Mouse (Mus musculus): ENCODE results near the gene Ociad1.

The Ociad1 gene

GRCm38 (mm10) chr5:73292502-73293457, at the start of gene Ociad1:
Gene Ociad1 (plus strand): TSS chr5:73292784.
- DNase-seq: peak; percentile 98

DNA sequence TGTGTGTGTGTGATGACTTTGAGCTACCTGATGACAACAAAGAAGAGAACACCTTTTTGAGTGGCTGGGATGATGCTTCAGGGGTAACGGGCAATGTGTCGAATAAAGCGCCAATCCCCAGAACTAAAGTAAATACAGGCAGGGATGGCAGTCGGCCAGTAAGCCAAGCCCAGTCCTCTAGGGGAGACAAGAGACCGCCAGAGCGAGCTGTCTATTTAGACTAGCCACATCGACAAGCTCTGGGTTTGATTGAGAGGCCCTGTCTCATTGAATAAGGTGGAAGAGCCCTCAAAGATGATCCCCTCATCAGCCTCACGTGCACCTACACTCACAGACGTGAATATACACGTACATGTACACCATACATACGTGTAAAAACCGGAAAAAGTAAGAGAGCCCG, 48.2 kb upstream of the Ociad1 start:
- peak; percentile 69 for DNase-seq

- no peak for DNase-seq
These were observed 46.2 kb upstream of the Ociad1 start for GRCm38 (mm10) chr5:73246414-73246813.

DNA sequence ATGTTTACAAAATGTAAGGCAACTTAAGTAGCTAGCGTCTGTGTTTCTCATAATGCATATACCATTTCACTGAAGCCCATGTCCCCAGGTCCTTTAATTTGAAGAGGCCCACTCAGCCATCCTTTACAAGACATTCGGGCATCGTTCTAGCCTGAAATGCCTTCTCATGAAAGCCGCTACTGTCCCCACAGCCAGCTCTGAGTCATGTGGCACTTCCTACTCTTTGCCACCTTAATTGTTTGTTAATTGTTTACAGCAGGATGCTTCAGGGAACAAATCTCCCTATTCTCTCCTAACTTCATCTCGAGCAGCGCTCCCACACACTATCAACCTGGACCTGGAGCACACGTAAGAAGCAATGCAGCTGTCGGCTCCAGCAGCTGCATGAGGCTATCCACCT, 44.4 kb upstream of the Ociad1 start:
- DNase-seq: no peak

DNA sequence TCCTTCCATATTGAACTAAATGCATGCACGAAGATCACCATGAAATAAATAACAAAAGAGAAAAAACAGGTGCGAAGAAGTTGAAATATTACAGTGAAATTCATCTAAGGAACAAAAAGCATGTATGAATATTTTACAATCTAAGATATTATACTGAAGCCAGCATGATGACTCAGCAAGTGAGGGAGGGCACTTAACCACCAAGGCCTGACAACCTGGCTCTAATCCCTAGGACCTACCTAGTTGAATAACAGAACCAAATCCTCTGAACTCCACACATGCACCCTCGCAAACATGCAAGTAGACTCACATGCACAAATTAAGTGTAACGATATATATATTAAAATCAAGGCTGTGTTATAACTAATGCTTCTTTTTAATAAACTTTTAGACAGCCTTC, 43.2 kb upstream of the Ociad1 start:
- DNase-seq: no peak

DNA sequence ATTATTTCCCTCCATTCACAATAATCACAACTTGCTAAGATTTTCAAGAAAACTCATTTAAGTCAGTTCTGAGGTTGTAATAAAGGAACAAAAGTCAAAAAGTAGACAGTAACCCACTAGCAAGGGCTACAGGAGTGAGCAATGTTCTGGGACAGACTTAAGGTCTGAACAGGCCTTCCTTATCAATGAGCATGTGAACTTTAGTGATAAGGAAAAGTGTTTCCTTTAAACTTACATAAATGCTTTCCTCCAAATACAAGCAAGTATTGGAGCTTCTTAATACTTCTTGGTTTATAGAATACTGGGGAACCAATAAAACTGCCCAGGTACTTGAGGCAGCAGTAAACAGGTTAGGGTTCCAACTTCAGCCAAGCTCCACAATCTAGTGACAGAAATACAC, 39.8 kb upstream of the Ociad1 start:
- DNase-seq: no peak

DNA sequence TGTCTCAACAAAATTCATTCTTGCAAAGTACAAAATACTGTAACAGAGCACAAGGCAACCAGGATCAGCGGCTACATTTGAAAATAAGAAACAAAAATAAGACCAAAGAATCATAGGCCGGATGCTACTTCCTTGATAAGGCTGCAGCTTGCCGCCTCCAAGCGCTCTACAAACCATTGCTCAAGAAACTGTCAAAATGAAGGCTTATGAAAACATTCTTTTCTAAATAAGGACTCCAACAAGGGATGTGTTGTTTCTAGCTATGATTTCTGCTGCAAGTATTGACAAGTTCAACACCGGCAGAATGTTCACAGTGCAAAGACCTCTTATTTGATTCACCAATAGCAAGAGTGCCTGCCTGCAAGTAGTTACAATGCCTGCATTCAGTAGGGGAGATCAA, 37.9 kb upstream of the Ociad1 start:
- DNase-seq: peak; percentile 35

DNA sequence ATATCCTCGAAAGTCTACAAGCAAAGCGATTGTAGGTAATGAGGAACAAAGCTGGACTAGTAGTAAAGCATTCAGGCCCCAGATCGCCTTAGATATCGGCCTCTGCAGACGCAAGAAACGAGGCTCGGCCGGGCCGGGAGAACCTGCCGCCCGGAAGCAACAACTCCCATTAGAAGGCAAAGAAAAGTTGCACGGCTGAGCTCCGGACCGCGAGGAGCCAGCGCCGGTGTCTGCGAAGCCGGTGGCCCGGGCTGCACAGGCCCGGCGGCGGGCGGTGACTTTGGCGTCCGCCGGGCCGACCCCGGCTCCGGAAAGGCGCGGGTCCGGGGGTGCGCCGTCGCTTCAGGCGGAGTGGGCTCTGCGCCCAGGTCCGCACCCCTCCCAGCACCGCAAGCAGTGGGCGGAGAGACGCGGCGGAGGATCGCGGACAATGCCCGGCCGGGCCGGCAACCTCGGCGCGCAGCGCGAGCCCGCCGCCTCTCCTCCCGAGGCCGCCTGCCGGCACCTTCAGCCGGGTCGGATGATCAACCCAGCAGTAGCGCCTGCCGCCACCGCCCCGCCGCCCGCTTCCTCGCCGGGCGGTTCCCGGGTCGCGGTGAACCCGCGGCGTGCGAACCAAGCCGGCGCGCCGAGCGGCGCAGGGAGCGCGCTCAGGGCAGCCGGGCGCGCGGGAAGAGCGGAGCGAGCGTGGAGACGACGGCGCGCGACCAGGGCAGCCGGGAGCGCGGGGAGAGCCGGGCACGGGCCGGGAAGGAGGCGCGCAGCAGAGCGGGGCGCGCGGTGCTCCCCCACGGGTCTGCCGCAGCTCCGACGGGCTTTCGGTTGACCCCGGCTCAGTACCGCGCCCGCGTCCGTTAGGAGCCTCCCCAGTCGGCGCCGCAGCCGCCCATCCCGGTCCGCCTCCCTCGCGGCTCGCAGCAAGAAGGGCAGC, 37.0 kb upstream of the Ociad1 start:
- peak; percentile 59 for DNase-seq

GRCm38 (mm10) chr5:73256352-73257065, 36.1 kb upstream of the Ociad1 start, which contains the start of gene Fryl:
Gene Fryl (minus strand): TSS chr5:73256619.
- peak; percentile 99 for DNase-seq

DNA sequence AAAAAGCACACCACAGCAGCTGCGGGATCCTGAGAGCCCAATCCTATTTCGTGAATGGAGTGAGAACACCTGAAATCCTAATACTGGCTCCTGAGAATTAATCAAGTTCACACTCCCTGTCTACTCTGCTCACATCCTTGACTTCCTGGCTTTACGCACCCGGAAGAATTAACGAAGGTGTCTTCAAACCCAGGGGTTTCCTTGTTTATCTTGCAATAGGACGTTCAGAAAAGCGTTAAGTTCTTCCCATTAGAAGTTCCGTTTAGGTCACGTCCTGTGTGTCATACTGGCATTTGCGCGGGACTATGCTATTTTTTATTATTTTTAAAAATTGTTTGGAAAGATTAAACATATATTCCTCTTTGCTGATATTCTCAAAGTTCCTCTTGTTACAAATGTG, 35.5 kb upstream of the Ociad1 start:
- peak; percentile 36 for DNase-seq

DNA sequence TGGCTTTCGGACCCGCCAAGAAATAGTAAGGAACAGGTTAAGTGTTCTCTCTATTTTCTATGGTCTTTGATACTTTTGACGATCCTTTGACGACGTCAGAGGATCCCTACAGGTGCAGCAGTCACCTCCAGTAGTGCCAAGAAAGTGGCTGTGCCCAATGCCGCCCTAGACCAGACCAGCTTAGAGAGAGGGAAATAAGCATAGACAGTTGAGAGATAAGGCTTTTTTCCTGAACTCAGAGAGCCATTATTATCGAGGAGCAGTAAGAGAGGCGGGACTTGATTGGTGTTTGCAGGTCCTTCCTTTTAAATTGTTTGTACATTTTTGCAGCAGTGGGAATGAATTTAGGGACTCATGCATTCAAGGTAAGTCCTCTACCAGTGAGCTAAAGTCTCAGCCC, 34.9 kb upstream of the Ociad1 start:
- no peak for DNase-seq

DNA sequence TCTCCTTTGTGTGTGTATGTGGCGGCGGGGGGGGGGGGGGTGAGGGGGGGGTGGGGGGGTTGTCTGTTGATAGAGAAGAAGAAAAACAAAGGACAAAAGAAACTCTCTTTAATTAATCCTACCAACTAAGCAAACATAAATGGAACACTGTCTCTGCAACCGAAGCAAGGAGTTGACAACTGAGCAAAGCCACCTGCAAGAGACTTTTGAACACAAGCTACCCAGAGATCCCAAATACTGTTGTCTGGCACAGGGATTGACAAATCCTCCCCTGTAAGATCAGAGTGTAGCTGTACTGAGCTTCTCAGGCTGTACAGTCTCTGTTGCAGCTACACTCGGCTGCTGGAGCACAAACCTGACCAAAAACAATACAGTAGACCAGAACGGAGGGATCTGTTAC, 28.5 kb upstream of the Ociad1 start:
- peak; percentile 25 for DNase-seq

DNA sequence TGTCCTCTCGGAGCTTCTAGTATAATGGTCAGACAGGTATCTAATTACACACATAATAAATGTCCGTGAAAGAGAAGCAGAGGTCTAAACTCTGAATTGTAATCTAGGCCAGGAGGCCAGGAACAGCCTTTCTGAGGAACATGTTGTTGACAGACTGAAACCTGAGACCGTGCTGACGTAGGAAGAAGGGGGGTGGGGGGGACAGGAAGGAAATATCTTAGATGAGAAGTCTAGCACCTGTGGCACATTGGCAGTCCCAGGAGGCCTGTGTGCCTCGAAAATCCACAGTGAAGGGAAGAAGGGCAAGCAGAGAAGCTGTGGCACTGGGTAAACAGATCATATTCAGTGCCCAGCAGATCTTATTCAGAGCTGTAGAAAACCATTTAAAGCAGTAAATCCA, 27.1 kb upstream of the Ociad1 start:
- peak; percentile 28 for DNase-seq

GRCm38 (mm10) chr5:73268636-73269213, 23.9 kb upstream of the Ociad1 start:
- DNase-seq: peak; percentile 43

- DNase-seq: no peak
These were observed 22.0 kb upstream of the Ociad1 start for GRCm38 (mm10) chr5:73270612-73271011.

DNA sequence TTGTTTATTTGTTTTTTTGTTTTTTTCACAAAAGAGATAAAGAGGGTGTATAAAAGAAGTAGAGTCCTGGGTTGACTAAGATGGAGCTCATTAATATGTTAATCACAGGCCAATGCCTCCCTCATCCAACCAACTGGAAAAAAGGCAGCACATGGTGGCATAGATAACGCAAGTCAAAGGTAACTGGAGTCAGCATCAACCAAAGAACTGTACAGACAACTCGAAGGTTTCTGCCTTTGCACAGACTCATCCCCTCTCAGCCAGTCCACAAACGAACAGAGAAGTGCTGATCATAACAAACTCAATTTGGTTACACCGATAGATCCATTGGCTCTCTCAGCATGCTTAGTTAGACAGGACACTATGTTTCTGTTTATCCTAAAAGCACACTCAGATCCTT, 19.4 kb upstream of the Ociad1 start:
- DNase-seq: no peak

- DNase-seq: no peak
These were observed 17.6 kb upstream of the Ociad1 start for GRCm38 (mm10) chr5:73274941-73275340.

DNA sequence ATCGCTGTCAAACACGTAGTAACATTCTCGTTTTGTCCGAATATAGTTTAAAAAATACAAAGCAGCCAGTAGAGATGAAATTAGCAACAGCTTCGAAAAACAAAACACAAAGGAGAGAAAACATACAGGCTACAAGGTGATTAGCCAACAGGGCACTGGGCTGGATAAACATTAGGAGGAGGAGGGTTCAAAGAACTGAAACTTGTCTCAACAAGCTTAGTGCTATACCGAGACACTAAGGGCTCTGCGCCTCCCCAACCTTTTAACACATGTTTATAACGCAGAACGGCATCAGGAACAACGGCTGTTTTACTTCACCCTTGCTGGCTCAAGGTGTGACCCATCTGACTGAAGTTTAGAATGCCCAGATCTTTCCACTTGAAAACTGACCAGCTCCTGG, 13.4 kb upstream of the Ociad1 start:
- DNase-seq: no peak

GRCm38 (mm10) chr5:73279732-73280566, 12.6 kb upstream of the Ociad1 start:
- DNase-seq: no peak

- DNase-seq: no peak
These were observed 12.1 kb upstream of the Ociad1 start for GRCm38 (mm10) chr5:73280567-73280850.

DNA sequence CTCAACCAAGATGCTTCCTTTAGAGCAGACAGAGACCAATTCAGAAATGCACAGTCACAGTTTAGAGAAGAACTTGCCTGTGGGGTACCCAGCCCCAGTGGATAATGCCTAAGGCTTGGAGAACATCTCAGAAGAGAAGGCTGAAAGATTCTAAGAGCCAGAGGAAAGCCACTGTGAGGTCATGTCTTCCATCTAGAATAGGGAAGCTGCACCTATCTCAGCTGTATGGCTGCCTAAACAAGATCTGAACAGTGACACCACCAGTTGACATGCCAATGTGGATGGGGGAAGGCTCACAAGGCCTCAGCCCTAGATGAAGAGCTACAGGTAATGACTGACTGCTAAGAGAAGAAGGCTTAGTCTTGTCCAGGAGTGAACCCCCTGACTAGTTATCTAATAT, 8.5 kb upstream of the Ociad1 start:
- DNase-seq: no peak

- no peak for DNase-seq
These were observed 7.1 kb upstream of the Ociad1 start for GRCm38 (mm10) chr5:73285470-73285978.
